Mouse (Mus musculus) B cell, adult (primary cell): ENCODE measurements around the gene Nub1. TPM values are rescaled to one million over a fixed set of nuclear protein-coding genes. Genes with fewer than 3 reads are reported as not detected.

Experiments
- total RNA-seq: library from RNA; stranded (reverse); gene quantifications from 4 replicates; pipeline ENCODE4 v1.2.4, GENCODE M21; 2023; ENCODE audit not compliant: inconsistent age

The Nub1 gene
- 90.0 to 95.9 TPM (median 92.3 TPM) in 4 replicates for total RNA-seq

GRCm38 (mm10) chr5:24685366-24686093 is at the start of gene Nub1:
TSS of gene Nub1 (plus strand) at chr5:24685532.

GRCm38 (mm10) chr5:24730488-24730871 is 45.1 kb downstream of the Nub1 start, which contains the start of gene Wdr86:
TSS of gene Wdr86 (minus strand) at chr5:24730727.

DNA sequence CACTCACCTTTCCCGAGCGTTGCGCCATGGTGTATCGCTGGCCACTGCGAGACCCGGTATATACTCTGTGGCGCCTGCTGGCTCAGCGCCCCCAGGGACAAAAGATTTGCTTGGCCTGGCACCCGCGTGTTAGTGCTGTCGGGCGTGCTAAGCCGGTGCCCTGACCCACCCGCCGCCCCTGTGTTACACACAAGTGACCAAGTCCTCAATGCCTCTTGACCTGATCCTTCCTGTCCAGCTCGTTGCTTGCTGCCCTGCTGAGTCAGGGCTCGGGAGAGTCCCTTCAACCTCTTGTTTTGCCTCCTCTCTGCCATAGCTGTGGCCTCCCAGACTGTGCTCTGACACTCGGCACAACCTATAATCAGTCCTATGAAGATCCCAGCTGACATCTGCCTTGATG is 72.5 kb downstream of the Nub1 start, which contains the start of gene Crygn:
TSS of gene Crygn (minus strand) at position 193 of the 400 bp plus-strand sequence.

Other genes starting within 250 kb of the Nub1 start
- 83.5 to 99.7 TPM (median 90.5 TPM) in 4 replicates for gene Fastk, start 240.2 kb upstream of the Nub1 start, total RNA-seq
- gene Tmub1, start 237.7 kb upstream of the Nub1 start, total RNA-seq: 24.9 to 27.6 TPM (median 26.1 TPM) in 4 replicates
- 40.0 to 49.3 TPM (median 44.5 TPM) in 4 replicates for gene Agap3, start 233.4 kb upstream of the Nub1 start, total RNA-seq
- gene Gbx1, start 158.3 kb upstream of the Nub1 start, total RNA-seq: not detected in 4 replicates
- not detected in 4 replicates for gene Asb10, start 144.6 kb upstream of the Nub1 start, total RNA-seq
- gene 4931409K22Rik, start 128.7 kb upstream of the Nub1 start, total RNA-seq: not detected in 4 replicates
- gene Abcf2, start 108.1 kb upstream of the Nub1 start, total RNA-seq: 37.4 to 43.1 TPM (median 40.0 TPM) in 4 replicates
- gene Chpf2, start 98.8 kb upstream of the Nub1 start, total RNA-seq: 34.0 to 42.1 TPM (median 40.7 TPM) in 4 replicates
- 0.45 TPM in 1 of 4 replicates, not detected in the others for gene Smarcd3, start 61.1 kb upstream of the Nub1 start, total RNA-seq
- gene Wdr86, start 45.2 kb downstream of the Nub1 start, total RNA-seq: not detected in 4 replicates
- gene Crygn, start 72.5 kb downstream of the Nub1 start, total RNA-seq: not detected in 4 replicates
- gene Rheb, start 157.1 kb downstream of the Nub1 start, total RNA-seq: 54.9 to 60.4 TPM (median 58.8 TPM) in 4 replicates